Mouse (Mus musculus) heart, adult 2 months (tissue): ENCODE data around the gene Abcc2.

Experiments
- CTCF ChIP-seq: fragments of 200-600 bp; IDR thresholded peaks from 2 replicates; pipeline ENCODE4 v1.8.1; 2022; ENCODE audit warnings: antibody characterized with exemption, mild to moderate bottlenecking, moderate library complexity
- EP300 ChIP-seq: fragments of 200-500 bp; IDR thresholded peaks from 2 replicates; pipeline ENCODE4 v1.6.1; 2011; ENCODE audit warnings: low read depth, low read length, control low read depth; ENCODE audit not compliant: insufficient read depth
- POLR2A ChIP-seq: fragments of 200-500 bp; IDR thresholded peaks from 2 replicates; pipeline ENCODE4 v1.6.1; 2011; ENCODE audit warnings: mild to moderate bottlenecking, low read depth, low read length, control low read depth; ENCODE audit not compliant: insufficient read depth

- TF ChIP-seq EP300 (no peak), CTCF (no peak), POLR2A (no peak)
Measured at GRCm38 (mm10) chr19:43762410-43762809, 19.6 kb upstream of the Abcc2 start.
